9 mouse cellular contexts compared by ENCODE assay signal in the genomic region with DNA sequence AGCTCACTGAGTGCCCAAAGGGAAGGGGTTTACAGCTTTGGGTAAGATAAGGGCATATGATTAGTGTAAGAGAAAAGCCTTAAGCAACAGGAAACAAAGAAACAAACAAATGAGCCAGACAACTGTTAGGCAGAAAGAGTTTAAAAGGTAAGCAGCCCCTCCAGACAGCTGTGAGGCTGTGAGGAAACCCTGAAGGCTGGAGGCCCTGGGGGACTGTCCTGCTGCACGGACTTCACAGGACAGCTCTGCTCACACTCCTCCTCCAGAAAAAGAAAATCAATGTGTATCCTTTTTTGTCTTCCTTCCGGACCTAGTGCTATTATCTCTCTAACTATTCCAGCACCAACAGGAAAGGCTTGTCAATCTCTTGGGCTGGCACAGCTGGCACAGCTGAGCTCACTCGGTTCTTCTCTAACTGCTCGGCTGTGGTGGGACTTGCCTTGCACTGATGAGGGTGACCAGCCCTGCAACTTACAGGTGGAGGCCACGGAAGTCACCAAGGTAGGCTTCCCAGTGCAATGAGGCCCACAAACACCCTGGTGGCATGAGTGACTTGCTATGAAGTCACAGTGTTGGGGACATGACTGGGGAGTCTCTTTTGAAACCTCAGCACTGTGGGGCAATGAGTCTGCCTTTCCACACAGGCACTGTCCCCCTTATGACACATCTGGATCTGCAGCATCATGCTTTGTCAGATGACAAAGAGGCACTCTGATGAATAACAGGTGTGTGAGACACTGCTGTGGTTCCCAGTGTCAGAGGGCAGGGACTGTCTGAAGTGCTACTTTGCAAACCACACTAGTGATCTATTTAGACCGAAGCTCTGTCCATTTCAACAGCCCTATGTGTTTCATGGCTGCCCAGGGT. TPM values are rescaled to one million over a fixed set of nuclear protein-coding genes. Genes with fewer than 3 reads are reported as not detected.
DNase-seq lines count a peak whose midpoint lies in the region; ATAC-seq and TF ChIP-seq lines count a peak whose summit lies in the region.
"Had no signal": no experiment of that assay in that cellular context is flagged by ENCODE, and none has a peak within 500 bp of the region (broad histone marks: within the 10 kb centered on the region; RNA-seq: fewer than 3 reads in every experiment).

No protein-coding gene starts in this region.

- peaks cover 40% of the 10 kb centered on the region for H3K4me1 ChIP-seq in forebrain, embryonic 14.5 days (ENCODE audit: control insufficient read depth, insufficient read depth, low read length)

- H3K9ac ChIP-seq in forebrain, embryonic 14.5 days (ENCODE audit: low read length) = peak overlapping the region; percentile 54

- H3K27me3 ChIP-seq in forebrain, embryonic 14.5 days (replicated peaks; ENCODE audit: control insufficient read depth, insufficient read depth, low read length) = no peaks in the 10 kb centered on the region

- no peaks in the 10 kb centered on the region for H3K9me3 ChIP-seq in forebrain, embryonic 14.5 days (replicated peaks; ENCODE audit: control insufficient read depth, low read length)

- peak; percentile 29 for ATAC-seq in forebrain, embryonic 14.5 days
- peak; percentile 92 for ATAC-seq in megakaryocyte, adult 5-6 weeks (ENCODE audit: poor library complexity, severe bottlenecking)

- H3K27ac ChIP-seq in layer of hippocampus, adult 2 months = peak overlapping the region; percentile 98
- H3K27ac ChIP-seq in forebrain, embryonic 14.5 days (ENCODE audit: low read depth, low read length) = peak overlapping the region; percentile 99

- no peak for TF ChIP-seq CTCF in layer of hippocampus, adult 2 months (conservative IDR thresholded peaks at IDR 0.05)

- WGBS in forebrain, embryonic 14.5 days = 34% methylated on average over 6 of the region's 6 CpGs

- H3K4me2 ChIP-seq in forebrain, embryonic 14.5 days (ENCODE audit: low read length) = peak overlapping the region; percentile 27

- H3K4me3 ChIP-seq in layer of hippocampus, adult 2 months = no peak overlapping the region; the same call in 1 of the 2 replicates
- H3K4me3 ChIP-seq in forebrain, embryonic 14.5 days (ENCODE audit: low read depth, low read length) = no peak overlapping the region

- H3K36me3 ChIP-seq in forebrain, embryonic 14.5 days (ENCODE audit: control insufficient read depth, insufficient read depth, low read length) = no peaks in the 10 kb centered on the region

- no peak for DNase-seq in layer of hippocampus, adult 2 months (ENCODE audit: low spot score in 2 of 2)
- DNase-seq in layer of hippocampus, adult 9-10 months (ENCODE audit: low spot score) = no peak
- peak; percentile 37 for DNase-seq in forebrain, embryonic 14.5 days (ENCODE audit: low spot score)
- peak; percentile 28 to 55 for DNase-seq in thymus, adult 18-20 months
- DNase-seq in adrenal gland, adult 2 months = no peak
- no peak for DNase-seq in cerebellum, adult 9-10 months
- no peak for DNase-seq in cerebellum, postnatal 14 days
- DNase-seq: adrenal gland, postnatal 36 days had no signal

RNA-seq across cellular contexts. Expression of gene Cdk5r1, which starts 27.9 kb away (rescaled TPM):
- total RNA-seq in layer of hippocampus, adult 2 months (2021) = 100 to 1,000 TPM; 218 to 227 TPM
- polyA plus RNA-seq in forebrain, embryonic 14.5 days (2014; fragmentation: Nextera tagmentation; extraction: Ambion mirVana) = 85.8 and 91.8 TPM in 2 replicates
- total RNA-seq in megakaryocyte, adult 5-6 weeks (2015) = 2.0 and 3.2 TPM in 2 replicates
- 3.3 and 4.5 TPM in 2 replicates for total RNA-seq in megakaryocyte, adult 5-6 weeks (2017)
- total RNA-seq in adrenal gland, adult 2 months (2021) = 1 to 10 TPM; 1.5 to 3.1 TPM
- 5.8 TPM in 2 replicates for polyA plus RNA-seq in adrenal gland, adult 2 months (2012; rRNA removed)

Comparison
In these comparisons a context has a peak if more than half of its experiments do, and no peak if none do; other contexts are left out.
1. DNase-seq: peak in forebrain, embryonic 14.5 days (single experiment) and thymus, adult 18-20 months (2 of 2); none in layer of hippocampus, adult 2 months (0 of 2), layer of hippocampus, adult 9-10 months (single experiment), adrenal gland, adult 2 months (single experiment), cerebellum, adult 9-10 months (single experiment) and cerebellum, postnatal 14 days (0 of 2).
2. RNA of gene Cdk5r1, which starts 27.9 kb away (total RNA-seq): 218 to 227 TPM in layer of hippocampus, adult 2 months; 2.0 to 4.5 TPM in megakaryocyte, adult 5-6 weeks and 1.5 to 3.1 TPM in adrenal gland, adult 2 months; every median in the first group is over 10 times any median in the second.